Mouse (Mus musculus) ES-E14 (cell line): ENCODE measurements at regions not wholly inside any gene's neighbourhood (a gene's known extent, or its start where the extent isn't known, plus 50 kb on each side); places are given as distances from the start of the nearest gene placed in this dataset.

ENCODE experiments used
- DNase-seq: peaks from one replicate; pipeline ENCODE4 v3.0.0-alpha.2; 2013; ENCODE audit warnings: low read depth, low spot score
- H3K27ac ChIP-seq: 2 replicates; pipeline ENCODE4 v1.5.1; 2012; ENCODE audit warnings: low read depth, mild to moderate bottlenecking, low read length, moderate library complexity, mixed read lengths; ENCODE audit not compliant: poor library complexity, insufficient read depth, severe bottlenecking
- H3K36me3 ChIP-seq: 2 replicates; pipeline ENCODE4 v1.6.1; 2012; ENCODE audit warnings: mild to moderate bottlenecking, low read length, moderate library complexity, mixed read lengths; ENCODE audit not compliant: control insufficient read depth, poor library complexity, insufficient read depth, severe bottlenecking
- H3K4me1 ChIP-seq, 2 experiments: fragments of 150-350 bp in 1 of 2; sonication (generic) in 1 of 2; 2 replicates each; pipeline ENCODE4 v1.6.1; 2012; ENCODE audit warnings: low read length in 2 of 2, mild to moderate bottlenecking in 1 of 2, mixed read lengths in 1 of 2; ENCODE audit not compliant: control insufficient read depth in 2 of 2, insufficient read depth in 2 of 2, poor library complexity in 1 of 2
- H3K4me3 ChIP-seq, 2 experiments: fragments of 150-350 bp in 1 of 2; sonication (generic) in 1 of 2; 2 replicates each; pipeline ENCODE4 v1.5.1; 2012; ENCODE audit warnings: low read length in 2 of 2, low read depth in 1 of 2, mild to moderate bottlenecking in 1 of 2, mixed read lengths in 1 of 2; ENCODE audit not compliant: insufficient read depth in 1 of 2, poor library complexity in 1 of 2, severe bottlenecking in 1 of 2
- H3K9ac ChIP-seq: 2 replicates; pipeline ENCODE4 v1.6.1; 2012; ENCODE audit warnings: low read depth, mild to moderate bottlenecking, low read length, mixed read lengths; ENCODE audit not compliant: poor library complexity, insufficient read depth, severe bottlenecking
- H3K9me3 ChIP-seq: fragments of 150-350 bp; sonication (generic); 2 replicates; pipeline ENCODE4 v1.6.1; 2012; ENCODE audit warnings: low read depth, mild to moderate bottlenecking, low read length; ENCODE audit not compliant: control insufficient read depth, insufficient read depth
- CHD2 ChIP-seq: IDR thresholded peaks from 2 replicates; pipeline ENCODE4 v1.6.1; 2014; ENCODE audit warnings: mild to moderate bottlenecking, low read depth, low read length, inconsistent platforms
- HCFC1 ChIP-seq: IDR thresholded peaks from 2 replicates; pipeline ENCODE4 v1.6.1; 2012; ENCODE audit warnings: low read length, inconsistent platforms, borderline replicate concordance; ENCODE audit not compliant: insufficient read depth
- MAFK ChIP-seq: IDR thresholded peaks from 2 replicates; pipeline ENCODE4 v1.6.1; 2014; ENCODE audit warnings: mild to moderate bottlenecking, low read depth, low read length, inconsistent platforms; ENCODE audit not compliant: insufficient read depth
- ZC3H11A ChIP-seq: IDR thresholded peaks from 2 replicates; pipeline ENCODE4 v1.6.1; 2012; ENCODE audit warnings: low read depth, mild to moderate bottlenecking, inconsistent platforms, low read length, borderline replicate concordance
- ZNF384 ChIP-seq: IDR thresholded peaks from 2 replicates; pipeline ENCODE4 v1.6.1; 2012; ENCODE audit warnings: low read depth, low read length, inconsistent platforms
- in situ Hi-C, 2 experiments: fragments of 600-800 bp; cut with MboI; formaldehyde crosslinking; loops; one replicate each; pipeline ENCODE4 v1.15.1; 2025; ENCODE audit warnings: low sequenced_read_pairs in 2 of 2, inconsistent platforms in 1 of 2; ENCODE audit not compliant: unreplicated experiment in 2 of 2

DNA sequence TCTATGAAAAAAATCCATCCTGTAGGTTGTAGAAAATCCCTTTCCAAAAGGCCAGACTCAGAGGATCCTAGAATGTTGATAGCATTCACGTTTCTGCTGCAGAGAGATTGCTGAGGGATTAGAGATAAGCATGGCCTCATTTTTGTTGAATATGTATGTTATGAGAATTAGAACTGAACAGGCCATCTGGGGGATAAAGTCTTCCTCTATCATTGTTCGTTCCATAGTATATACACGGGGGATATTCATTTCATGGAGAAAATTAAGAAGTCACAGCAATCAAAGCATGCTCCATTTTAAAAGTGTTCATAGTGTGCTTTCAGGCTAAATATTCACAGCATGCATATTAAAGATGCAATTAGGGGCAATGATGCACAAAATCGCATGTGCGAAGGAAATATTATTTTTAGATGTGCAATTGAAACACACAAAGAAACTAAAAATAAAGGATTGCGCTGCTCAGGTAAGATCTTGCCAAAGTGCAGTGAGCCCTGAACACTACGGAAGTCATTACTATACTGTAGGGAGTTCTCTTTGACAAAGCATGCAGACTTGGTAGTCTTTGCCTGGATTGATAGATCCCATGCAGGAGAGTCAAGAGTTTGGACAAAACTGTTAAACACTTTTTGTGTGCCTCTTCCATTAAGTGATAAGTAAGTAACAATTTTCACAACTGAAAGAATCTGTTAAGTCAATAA, 511.5 kb downstream of the Phf3 start:
- in situ Hi-C loops: no loop called here
- H3K9me3 ChIP-seq: no peaks in the 10 kb centered on the region

GRCm38 (mm10) chr1:30320657-30321262, 553.0 kb downstream of the Phf3 start:
- no peak for DNase-seq
- in situ Hi-C loops: no loop called here
- TF ChIP-seq ZNF384 (no peak), HCFC1 (no peak), ZC3H11A (no peak), CHD2 (no peak), MAFK (no peak)
- H3K36me3 ChIP-seq: no peaks in the 10 kb centered on the region
- H3K4me1 ChIP-seq: no peaks in the 10 kb centered on the region
- no peak overlapping the region for H3K27ac ChIP-seq
- H3K9ac ChIP-seq: no peak overlapping the region
- H3K9me3 ChIP-seq: no peaks in the 10 kb centered on the region
- no peak overlapping the region for H3K4me3 ChIP-seq

More for the DNA sequence above, 511.5 kb downstream of the Phf3 start:
- Histone ChIP-seq H3K36me3 (no peaks in the 10 kb centered on the region), H3K4me1 (no peaks in the 10 kb centered on the region), H3K9ac (no peak overlapping the region), H3K27ac (no peak overlapping the region), H3K4me3 (no peak overlapping the region)
- DNase-seq: no peak
- TF ChIP-seq HCFC1: no peak
- no peak for TF ChIP-seq ZC3H11A
- no peak for TF ChIP-seq ZNF384
- TF ChIP-seq MAFK: no peak
- TF ChIP-seq CHD2: no peak

- Histone ChIP-seq H3K36me3 (no peaks in the 10 kb centered on the region), H3K4me3 (no peak overlapping the region), H3K27ac (no peak overlapping the region), H3K9me3 (no peaks in the 10 kb centered on the region), H3K9ac (no peak overlapping the region), H3K4me1 (no peaks in the 10 kb centered on the region)
- no peak for DNase-seq
- TF ChIP-seq MAFK: no peak
- TF ChIP-seq CHD2: no peak
- TF ChIP-seq ZC3H11A: no peak
- no peak for TF ChIP-seq ZNF384
- no peak for TF ChIP-seq HCFC1
- in situ Hi-C loops: no loop called here
Observed at GRCm38 (mm10) chr1:30318195-30318594, 555.5 kb downstream of the Phf3 start.

DNA sequence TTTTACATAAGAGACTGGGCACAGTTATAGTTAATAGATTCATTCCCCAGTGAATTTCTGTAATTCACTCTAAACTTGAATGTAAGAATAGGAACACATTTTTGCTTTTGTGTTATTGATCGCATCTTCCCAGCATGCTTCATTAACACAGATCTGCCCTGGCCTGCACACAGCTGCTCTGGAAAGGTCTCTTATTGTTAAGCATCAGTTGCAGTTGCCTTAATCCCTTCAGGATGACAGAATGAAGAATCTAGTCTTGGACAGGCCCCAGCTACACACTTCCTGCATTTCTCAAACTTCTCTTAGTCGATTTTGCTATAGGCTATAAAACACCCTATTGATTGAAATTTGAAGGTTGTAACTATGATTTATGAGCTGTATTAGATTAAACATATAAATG, 584.6 kb downstream of the Phf3 start:
- no peak for DNase-seq
- no peak overlapping the region for H3K4me3 ChIP-seq
- TF ChIP-seq MAFK (no peak), ZNF384 (no peak), ZC3H11A (no peak), CHD2 (no peak), HCFC1 (no peak)
- H3K9me3 ChIP-seq: no peaks in the 10 kb centered on the region
- H3K9ac ChIP-seq: no peak overlapping the region
- H3K27ac ChIP-seq: no peak overlapping the region
- no peaks in the 10 kb centered on the region for H3K36me3 ChIP-seq
- in situ Hi-C loops: no loop called here
- no peaks in the 10 kb centered on the region for H3K4me1 ChIP-seq

- no peak for DNase-seq
- no peak for TF ChIP-seq MAFK
- no peak for TF ChIP-seq ZC3H11A
- TF ChIP-seq HCFC1: no peak
- no peak for TF ChIP-seq CHD2
- no peak for TF ChIP-seq ZNF384
- Histone ChIP-seq H3K4me1 (no peaks in the 10 kb centered on the region), H3K9me3 (no peaks in the 10 kb centered on the region), H3K27ac (no peak overlapping the region), H3K36me3 (no peaks in the 10 kb centered on the region), H3K9ac (no peak overlapping the region), H3K4me3 (no peak overlapping the region)
- in situ Hi-C loops: no loop called here
Observed at GRCm38 (mm10) chr1:30262418-30262817, 611.3 kb downstream of the Phf3 start.
